Mouse (Mus musculus) forebrain, embryonic 15.5 days (tissue): ENCODE results near the gene Plcl1. TPM values are rescaled to one million over a fixed set of nuclear protein-coding genes. Genes with fewer than 3 reads are reported as not detected.
A peak's percentile ranks its signal among the peaks of the same experiment; 100 is the strongest.

Source experiments
- ATAC-seq: fragments of 200-750 bp; cut with Nextera tagmentation; replicated peaks from 2 replicates; pipeline ENCODE4 v1.8.0; 2017; ENCODE audit warnings: mild to moderate bottlenecking, moderate TSS enrichment, moderate library complexity
- H3K27ac ChIP-seq: fragments of 300-500 bp; sonication (generic); replicated peaks from 2 replicates; pipeline ENCODE4 v1.5.1; 2015; ENCODE audit warnings: mild to moderate bottlenecking, inconsistent platforms
- H3K27me3 ChIP-seq: fragments of 300-500 bp; sonication (generic); 2 replicates; pipeline ENCODE4 v1.6.1; 2015; ENCODE audit warnings: inconsistent platforms
- H3K36me3 ChIP-seq: fragments of 300-500 bp; sonication (generic); 2 replicates; pipeline ENCODE4 v1.6.1; 2015; ENCODE audit warnings: mild to moderate bottlenecking, inconsistent platforms
- H3K4me1 ChIP-seq: fragments of 300-500 bp; sonication (generic); 2 replicates; pipeline ENCODE4 v1.6.1; 2015; ENCODE audit warnings: inconsistent platforms
- H3K4me2 ChIP-seq: fragments of 300-500 bp; sonication (generic); replicated peaks from 2 replicates; pipeline ENCODE4 v1.6.1; 2015; ENCODE audit warnings: mild to moderate bottlenecking, inconsistent platforms
- H3K4me3 ChIP-seq: fragments of 300-500 bp; sonication (generic); 2 replicates; pipeline ENCODE4 v1.5.1; 2015; ENCODE audit warnings: mild to moderate bottlenecking, inconsistent platforms
- H3K9ac ChIP-seq: fragments of 300-500 bp; sonication (generic); replicated peaks from 2 replicates; pipeline ENCODE4 v1.6.1; 2015; ENCODE audit warnings: mild to moderate bottlenecking, inconsistent platforms
- H3K9me3 ChIP-seq: fragments of 300-500 bp; sonication (generic); 2 replicates; pipeline ENCODE4 v1.6.1; 2016; ENCODE audit warnings: inconsistent platforms
- WGBS: fragments of 180-500 bp; shearing (Covaris S2); methylation state at CpG from one replicate; pipeline ENCODE4 v1.1.7; 2015; ENCODE audit warnings: mixed read lengths; 5-methylcytosine and 5-hydroxymethylcytosine counted together
- polyA plus RNA-seq: library from polyadenylated mRNA; unstranded; fragments of >200 nt; fragmentation: Nextera tagmentation; extraction: Ambion mirVana; gene quantifications from 2 replicates; pipeline ENCODE4 v1.2.1, GENCODE M21; 2015

The Plcl1 gene
- polyA plus RNA-seq, 1 experiment from 2014 or later = 5.8 TPM

GRCm38 (mm10) chr1:55732951-55733350 lies 327.2 kb downstream of the Plcl1 start:
- no peak overlapping the region for H3K4me3 ChIP-seq
- H3K9ac ChIP-seq = no peak overlapping the region
- 94% methylated on average over 3 of the region's 3 CpGs for WGBS
- no peaks in the 10 kb centered on the region for H3K9me3 ChIP-seq
- no peak overlapping the region for H3K4me2 ChIP-seq
- no peaks in the 10 kb centered on the region for H3K36me3 ChIP-seq
- no peak overlapping the region for H3K27ac ChIP-seq
- H3K27me3 ChIP-seq = no peaks in the 10 kb centered on the region
- no peak for ATAC-seq
- no peaks in the 10 kb centered on the region for H3K4me1 ChIP-seq

- no peak overlapping the region for H3K9ac ChIP-seq
- H3K4me3 ChIP-seq = no peak overlapping the region
- no peak overlapping the region for H3K4me2 ChIP-seq
- ATAC-seq = peak; percentile 93
- 80% methylated on average over 14 of the region's 14 CpGs for WGBS
- H3K36me3 ChIP-seq = no peaks in the 10 kb centered on the region
- no peak overlapping the region for H3K27ac ChIP-seq
- no peaks in the 10 kb centered on the region for H3K4me1 ChIP-seq
- no peaks in the 10 kb centered on the region for H3K9me3 ChIP-seq
- no peaks in the 10 kb centered on the region for H3K27me3 ChIP-seq
Measured at GRCm38 (mm10) chr1:55736054-55736740, 330.5 kb downstream of the Plcl1 start.

- H3K4me2 ChIP-seq = no peak overlapping the region
- peaks cover 3% of the 10 kb centered on the region; the same call in 1 of the 2 replicates for H3K4me1 ChIP-seq
- H3K9ac ChIP-seq = no peak overlapping the region
- no peaks in the 10 kb centered on the region for H3K36me3 ChIP-seq
- ATAC-seq = no peak
- no peaks in the 10 kb centered on the region for H3K27me3 ChIP-seq
- H3K27ac ChIP-seq = no peak overlapping the region
- 65% methylated on average over 5 of the region's 5 CpGs for WGBS
- H3K9me3 ChIP-seq = no peaks in the 10 kb centered on the region
- no peak overlapping the region for H3K4me3 ChIP-seq
Measured at GRCm38 (mm10) chr1:55736762-55737288, 331.1 kb downstream of the Plcl1 start.

GRCm38 (mm10) chr1:55738746-55739365 lies 333.1 kb downstream of the Plcl1 start:
- WGBS = 47% methylated on average over 12 of the region's 12 CpGs

GRCm38 (mm10) chr1:55741885-55742284 lies 336.2 kb downstream of the Plcl1 start:
- Histone ChIP-seq H3K9me3 (no peaks in the 10 kb centered on the region), H3K9ac (no peak overlapping the region), H3K4me2 (no peak overlapping the region), H3K27ac (no peak overlapping the region), H3K27me3 (no peaks in the 10 kb centered on the region), H3K4me3 (no peak overlapping the region), H3K4me1 (peaks cover 10% of the 10 kb centered on the region), H3K36me3 (no peaks in the 10 kb centered on the region)
- 42% methylated on average over 3 of the region's 3 CpGs for WGBS
- ATAC-seq = peak; percentile 73

More at GRCm38 (mm10) chr1:55738746-55739365, 333.1 kb downstream of the Plcl1 start:
- Histone ChIP-seq H3K4me2 (no peak overlapping the region), H3K27ac (no peak overlapping the region), H3K36me3 (no peaks in the 10 kb centered on the region), H3K4me1 (peaks cover 10% of the 10 kb centered on the region), H3K9me3 (no peaks in the 10 kb centered on the region), H3K9ac (no peak overlapping the region), H3K4me3 (no peak overlapping the region), H3K27me3 (no peaks in the 10 kb centered on the region)
- ATAC-seq = no peak

- Histone ChIP-seq H3K9me3 (no peaks in the 10 kb centered on the region), H3K4me3 (no peak overlapping the region), H3K4me2 (no peak overlapping the region), H3K9ac (no peak overlapping the region), H3K27me3 (no peaks in the 10 kb centered on the region), H3K36me3 (no peaks in the 10 kb centered on the region), H3K27ac (no peak overlapping the region), H3K4me1 (no peaks in the 10 kb centered on the region)
- ATAC-seq = no peak
- WGBS = 62% methylated on average over 5 of the region's 5 CpGs
Measured at GRCm38 (mm10) chr1:55748516-55748915, 342.8 kb downstream of the Plcl1 start.

GRCm38 (mm10) chr1:55749770-55750169 lies 344.0 kb downstream of the Plcl1 start:
- Histone ChIP-seq H3K27me3 (no peaks in the 10 kb centered on the region), H3K9me3 (no peaks in the 10 kb centered on the region), H3K36me3 (no peaks in the 10 kb centered on the region), H3K4me3 (no peak overlapping the region), H3K9ac (no peak overlapping the region), H3K27ac (no peak overlapping the region), H3K4me1 (no peaks in the 10 kb centered on the region), H3K4me2 (no peak overlapping the region)
- ATAC-seq = no peak
- 82% methylated on average over 7 of the region's 7 CpGs for WGBS

- no peak overlapping the region for H3K27ac ChIP-seq
- no peak overlapping the region for H3K4me2 ChIP-seq
- no peak overlapping the region for H3K9ac ChIP-seq
- no peak for ATAC-seq
- 59% methylated on average over 10 of the region's 10 CpGs for WGBS
- no peaks in the 10 kb centered on the region for H3K36me3 ChIP-seq
- no peak overlapping the region for H3K4me3 ChIP-seq
- no peaks in the 10 kb centered on the region for H3K9me3 ChIP-seq
- H3K27me3 ChIP-seq = no peaks in the 10 kb centered on the region
- no peaks in the 10 kb centered on the region for H3K4me1 ChIP-seq
Measured at GRCm38 (mm10) chr1:55755742-55756141, 350.0 kb downstream of the Plcl1 start.

- no peaks in the 10 kb centered on the region for H3K9me3 ChIP-seq
- no peak overlapping the region for H3K4me2 ChIP-seq
- no peaks in the 10 kb centered on the region for H3K4me1 ChIP-seq
- no peak overlapping the region for H3K9ac ChIP-seq
- H3K4me3 ChIP-seq = no peak overlapping the region
- H3K27ac ChIP-seq = no peak overlapping the region
- H3K27me3 ChIP-seq = no peaks in the 10 kb centered on the region
- ATAC-seq = no peak
- WGBS = 74% methylated on average over 5 of the region's 5 CpGs
- no peaks in the 10 kb centered on the region for H3K36me3 ChIP-seq
Measured at GRCm38 (mm10) chr1:55762284-55762683, 356.6 kb downstream of the Plcl1 start.

- Histone ChIP-seq H3K9me3 (no peaks in the 10 kb centered on the region), H3K4me3 (no peak overlapping the region), H3K9ac (no peak overlapping the region), H3K4me1 (no peaks in the 10 kb centered on the region), H3K36me3 (no peaks in the 10 kb centered on the region), H3K4me2 (no peak overlapping the region), H3K27ac (no peak overlapping the region), H3K27me3 (no peaks in the 10 kb centered on the region)
- WGBS = 67% methylated on average over 2 of the region's 2 CpGs
- ATAC-seq = no peak
Measured at GRCm38 (mm10) chr1:55763171-55763570, 357.4 kb downstream of the Plcl1 start.

- Histone ChIP-seq H3K27me3 (no peaks in the 10 kb centered on the region), H3K4me1 (no peaks in the 10 kb centered on the region), H3K27ac (no peak overlapping the region), H3K9ac (no peak overlapping the region), H3K4me2 (no peak overlapping the region), H3K36me3 (no peaks in the 10 kb centered on the region), H3K9me3 (no peaks in the 10 kb centered on the region), H3K4me3 (no peak overlapping the region)
- WGBS = 76% methylated on average over 1 of the region's 1 CpGs
- no peak for ATAC-seq
Measured at GRCm38 (mm10) chr1:55766743-55767142, 361.0 kb downstream of the Plcl1 start.

GRCm38 (mm10) chr1:55770072-55770785 lies 364.5 kb downstream of the Plcl1 start:
- no peak overlapping the region for H3K4me3 ChIP-seq
- no peaks in the 10 kb centered on the region for H3K4me1 ChIP-seq
- no peak overlapping the region for H3K4me2 ChIP-seq
- no peak overlapping the region for H3K9ac ChIP-seq
- no peak overlapping the region for H3K27ac ChIP-seq
- no peaks in the 10 kb centered on the region for H3K27me3 ChIP-seq
- H3K9me3 ChIP-seq = no peaks in the 10 kb centered on the region
- no peak for ATAC-seq
- H3K36me3 ChIP-seq = no peaks in the 10 kb centered on the region
